Mouse (Mus musculus): ENCODE results near the gene Evx2. TPM values are rescaled to one million over a fixed set of nuclear protein-coding genes. Genes with fewer than 3 reads are reported as not detected.

Gene Evx2
- total RNA-seq, 2 experiments from 2014 or later = not detected

DNA sequence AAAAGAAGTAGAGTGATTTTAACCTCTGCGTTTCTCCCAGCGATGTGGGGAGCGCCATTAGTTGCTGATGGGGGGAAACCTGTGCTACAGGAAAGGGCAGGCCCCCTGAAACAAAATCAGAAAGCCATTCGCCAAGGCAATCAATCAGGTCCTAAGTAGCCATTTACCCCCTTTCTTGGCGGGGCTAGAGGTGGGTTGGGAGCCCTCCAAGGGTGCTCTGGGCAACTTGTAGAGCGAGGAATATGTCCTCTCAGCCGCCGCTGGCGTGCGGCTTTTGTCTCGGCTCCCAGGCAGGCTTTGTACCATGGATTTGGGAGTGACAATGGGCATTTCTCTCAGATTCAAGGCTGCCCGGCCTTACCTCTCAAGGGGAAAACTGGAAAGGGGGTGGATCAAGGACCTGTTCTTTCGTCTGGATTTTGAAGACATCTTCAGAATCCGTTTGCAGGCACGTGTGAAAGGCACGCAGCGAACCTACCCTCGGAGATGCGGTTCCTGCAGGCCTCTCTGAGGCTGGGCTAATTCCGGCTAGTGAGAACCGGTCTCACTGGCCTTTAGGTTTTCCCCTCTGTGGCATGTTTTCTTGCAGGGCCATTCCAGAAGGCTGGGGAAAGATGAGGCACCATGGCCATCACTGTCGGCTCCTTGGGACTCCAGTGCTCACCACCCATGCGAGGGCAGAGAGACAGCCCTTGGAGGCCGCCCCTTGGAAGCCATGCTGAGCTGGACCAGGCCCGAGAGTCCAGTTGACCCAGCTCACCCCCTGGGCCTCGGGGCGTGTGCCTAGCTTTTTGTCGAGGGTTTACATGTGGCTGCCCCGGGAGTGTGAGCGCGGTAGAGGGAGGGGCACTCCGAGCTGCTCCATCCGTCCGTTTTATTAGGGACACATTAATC lies 37.3 kb upstream of the Evx2 start:
- intact Hi-C loops (cut with DNase I; ENCODE audit: low total_unique reads) = no loop called here
- DNase-seq = no peak

DNA sequence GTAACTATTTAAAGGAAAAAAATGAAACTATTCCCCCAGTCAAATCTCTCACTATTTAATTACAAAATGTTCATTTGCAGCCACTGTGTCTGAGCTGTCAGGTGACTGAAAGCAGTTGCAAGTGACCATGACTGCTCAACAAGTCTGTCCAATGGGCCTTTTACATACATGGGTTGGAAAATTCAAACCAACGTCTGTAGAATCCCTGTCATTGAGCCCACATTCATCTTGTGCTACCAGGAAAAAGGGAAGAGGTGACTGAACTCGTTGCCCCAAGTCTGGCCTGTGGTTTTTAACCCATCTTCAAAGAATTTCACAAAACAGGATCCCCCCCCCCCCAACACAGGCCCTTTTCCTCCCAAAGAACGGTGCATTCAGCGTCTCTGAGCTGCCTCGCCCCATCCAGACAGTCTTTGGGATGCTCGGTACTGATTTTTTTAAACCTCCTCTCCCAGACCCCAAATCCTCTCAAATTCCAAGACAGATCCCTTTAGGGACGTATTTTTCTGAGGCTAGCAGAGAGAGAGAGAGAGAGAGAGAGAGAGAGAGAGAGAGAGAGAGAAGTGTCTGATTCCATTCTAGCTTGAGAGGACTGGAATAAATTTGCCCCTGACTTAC lies 36.6 kb upstream of the Evx2 start:
- intact Hi-C loops (cut with DNase I; ENCODE audit: low total_unique reads) = no loop called here
- DNase-seq = no peak

DNA sequence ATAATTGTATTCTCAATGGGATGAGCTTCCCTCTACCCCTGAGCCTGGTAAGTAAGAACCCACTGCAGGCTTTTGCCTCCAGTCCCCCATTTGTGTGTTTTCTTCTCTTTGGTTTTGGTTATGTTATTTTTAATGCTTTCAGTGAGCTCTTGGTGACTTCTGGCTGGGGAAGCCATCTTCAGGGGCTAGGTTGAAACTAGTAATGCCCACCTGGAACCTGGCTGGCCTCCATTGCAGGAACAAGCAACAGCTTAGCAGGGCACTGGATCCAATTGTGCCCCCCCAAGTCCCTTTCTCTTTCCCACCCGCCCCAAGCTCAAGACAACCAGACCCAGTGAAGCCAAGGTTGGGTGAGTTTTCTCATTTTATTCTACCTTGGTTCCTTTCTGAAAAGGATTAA lies 36.0 kb upstream of the Evx2 start:
- DNase-seq = no peak
- intact Hi-C loops (cut with DNase I; ENCODE audit: low total_unique reads) = no loop called here

DNA sequence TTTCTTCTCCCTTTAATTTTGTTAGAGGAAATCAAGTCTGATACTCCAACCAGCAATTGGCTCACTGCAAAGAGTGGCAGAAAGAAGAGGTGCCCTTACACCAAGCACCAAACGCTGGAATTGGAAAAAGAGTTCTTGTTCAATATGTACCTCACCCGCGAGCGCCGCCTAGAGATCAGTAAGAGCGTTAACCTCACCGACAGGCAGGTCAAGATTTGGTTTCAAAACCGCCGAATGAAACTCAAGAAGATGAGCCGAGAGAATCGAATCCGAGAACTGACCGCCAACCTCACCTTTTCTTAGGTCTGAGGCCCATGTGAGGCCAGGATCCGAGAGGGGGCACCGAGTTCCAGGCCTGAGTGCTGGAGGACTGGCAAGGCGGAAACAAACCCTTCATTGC lies 34.7 kb upstream of the Evx2 start:
- intact Hi-C loops (cut with DNase I; ENCODE audit: low total_unique reads) = no loop called here
- no peak for DNase-seq

DNA sequence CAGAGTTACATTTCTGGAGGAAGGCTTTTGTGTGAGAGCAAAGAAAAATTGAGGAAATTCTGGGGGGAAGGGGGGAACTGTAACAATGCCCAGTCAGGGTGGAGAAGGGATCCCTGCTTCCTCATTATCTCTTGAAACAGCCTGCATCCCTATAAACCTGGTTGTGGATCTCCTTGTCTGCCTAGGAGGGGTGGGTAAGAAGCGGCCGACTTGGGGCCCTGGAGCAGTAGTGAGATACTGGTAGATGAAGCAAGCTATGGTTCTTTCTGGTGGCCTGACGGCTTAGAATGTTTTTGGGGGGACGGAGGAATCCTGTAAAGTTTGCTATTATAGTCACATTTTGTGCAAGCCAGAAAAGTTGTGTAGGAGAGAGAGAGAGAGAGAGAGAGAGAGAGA lies 34.1 kb upstream of the Evx2 start:
- intact Hi-C loops (cut with DNase I; ENCODE audit: low total_unique reads) = no loop called here

DNA sequence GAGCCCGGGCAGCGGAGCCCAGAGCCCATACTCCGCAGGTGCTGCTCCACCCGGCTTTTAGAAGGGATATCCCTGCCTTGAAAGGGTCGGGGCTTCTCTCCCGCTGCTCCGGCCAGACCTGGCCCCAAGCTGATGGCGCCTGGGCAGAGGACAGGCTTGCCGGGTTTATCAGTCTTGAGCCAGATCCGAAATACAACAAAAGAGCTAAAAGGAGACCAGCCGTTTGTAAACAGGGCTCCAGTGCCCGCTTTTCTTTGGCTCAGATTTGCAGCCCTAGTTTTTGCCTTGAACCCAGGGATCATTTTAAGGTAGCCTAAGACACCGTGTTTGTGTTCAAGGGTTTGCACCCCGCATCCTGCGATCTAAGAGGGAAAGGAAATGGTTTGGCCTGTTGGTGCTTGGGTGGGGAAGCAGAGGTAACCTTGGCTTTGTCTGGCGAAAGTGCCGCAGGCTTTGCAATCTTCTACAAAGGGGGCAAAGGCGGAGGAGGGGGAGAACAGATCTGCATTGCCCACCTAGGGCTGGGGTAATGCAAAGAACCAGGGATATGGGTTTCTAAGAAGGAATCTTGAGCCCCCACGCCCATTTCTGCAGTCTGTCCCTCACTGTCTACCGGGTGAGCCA lies 33.6 kb upstream of the Evx2 start:
- no peak for DNase-seq
- intact Hi-C loops (cut with DNase I; ENCODE audit: low total_unique reads) = no loop called here

More for the DNA sequence above, 34.1 kb upstream of the Evx2 start:
- DNase-seq = no peak

DNA sequence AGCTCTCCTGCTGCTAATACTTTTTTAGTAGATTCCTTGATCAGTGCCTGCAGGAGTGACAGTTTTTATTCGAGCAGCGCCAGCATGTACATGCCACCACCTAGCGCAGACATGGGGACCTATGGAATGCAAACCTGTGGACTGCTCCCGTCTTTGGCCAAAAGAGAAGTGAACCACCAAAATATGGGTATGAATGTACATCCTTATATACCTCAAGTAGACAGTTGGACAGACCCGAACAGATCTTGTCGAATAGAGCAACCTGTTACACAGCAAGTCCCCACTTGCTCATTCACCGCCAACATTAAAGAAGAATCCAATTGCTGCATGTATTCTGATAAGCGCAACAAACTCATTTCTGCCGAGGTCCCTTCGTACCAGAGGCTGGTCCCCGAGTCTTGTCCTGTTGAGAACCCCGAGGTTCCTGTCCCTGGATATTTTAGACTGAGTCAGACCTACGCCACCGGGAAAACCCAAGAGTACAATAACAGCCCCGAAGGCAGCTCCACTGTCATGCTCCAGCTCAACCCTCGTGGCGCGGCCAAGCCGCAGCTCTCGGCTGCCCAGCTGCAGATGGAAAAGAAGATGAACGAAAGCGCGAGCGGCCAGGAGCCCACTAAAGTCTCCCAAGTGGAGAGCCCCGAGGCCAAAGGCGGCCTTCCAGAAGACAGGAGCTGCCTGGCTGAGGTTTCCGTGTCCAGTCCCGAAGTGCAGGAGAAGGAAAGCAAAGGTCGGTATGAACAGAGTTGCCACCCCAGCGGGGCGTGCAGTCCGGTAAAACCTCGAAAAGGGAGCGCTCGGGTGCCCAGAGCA lies 32.8 kb upstream of the Evx2 start:
- DNase-seq = no peak
- intact Hi-C loops (cut with DNase I; ENCODE audit: low total_unique reads) = no loop called here

DNA sequence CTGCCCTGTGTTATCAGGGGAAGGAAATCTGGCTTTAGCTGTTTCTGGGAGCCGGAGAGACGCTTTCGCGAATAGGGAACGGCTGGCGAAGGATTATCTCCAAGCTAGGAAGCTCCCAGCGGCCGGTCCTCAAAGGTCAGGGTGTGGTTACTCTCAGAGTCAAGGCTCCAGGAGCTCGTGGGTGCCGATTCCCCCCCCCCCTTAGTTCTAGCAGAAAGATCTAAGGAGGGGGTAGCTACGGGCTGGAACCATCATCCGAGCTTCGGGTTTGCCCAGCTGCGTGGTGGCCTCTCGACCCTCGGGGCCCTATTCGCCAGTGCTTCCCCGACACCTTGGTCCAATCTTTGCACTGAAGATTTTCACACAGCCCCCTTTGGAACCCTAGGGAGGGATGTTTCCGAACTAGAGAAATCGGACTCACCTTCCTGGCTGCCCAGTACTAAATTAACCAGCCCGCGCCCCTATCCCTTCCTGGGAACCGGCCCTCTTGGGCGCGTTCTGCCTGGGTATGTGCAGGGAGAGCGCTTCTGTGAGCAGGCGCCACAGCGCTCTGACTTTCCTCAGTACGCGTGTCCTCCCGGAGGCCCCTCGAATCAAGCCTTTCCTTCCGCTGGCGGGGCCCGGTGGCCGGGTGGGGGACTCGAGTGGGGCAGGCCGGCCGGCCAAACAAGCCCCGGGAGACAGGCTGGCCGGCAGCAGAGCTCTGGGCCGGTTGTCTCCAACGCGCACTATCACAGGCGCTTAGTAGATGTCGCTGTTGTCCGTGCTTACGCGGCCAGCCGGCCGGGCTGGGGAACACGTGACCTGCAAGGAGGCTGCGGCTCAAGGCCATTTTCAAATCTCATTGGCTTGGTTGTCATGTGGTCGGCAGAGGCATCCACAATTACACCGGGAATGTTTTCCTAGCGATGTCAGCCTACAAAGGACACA lies 31.9 kb upstream of the Evx2 start, which contains the start of gene Hoxd10:
Gene Hoxd10, plus strand, starts transcription at position 903 of the 930 bp plus-strand sequence.
- DNase-seq = peak; percentile 84
- intact Hi-C loops (cut with DNase I; ENCODE audit: low total_unique reads) = no loop called here

DNA sequence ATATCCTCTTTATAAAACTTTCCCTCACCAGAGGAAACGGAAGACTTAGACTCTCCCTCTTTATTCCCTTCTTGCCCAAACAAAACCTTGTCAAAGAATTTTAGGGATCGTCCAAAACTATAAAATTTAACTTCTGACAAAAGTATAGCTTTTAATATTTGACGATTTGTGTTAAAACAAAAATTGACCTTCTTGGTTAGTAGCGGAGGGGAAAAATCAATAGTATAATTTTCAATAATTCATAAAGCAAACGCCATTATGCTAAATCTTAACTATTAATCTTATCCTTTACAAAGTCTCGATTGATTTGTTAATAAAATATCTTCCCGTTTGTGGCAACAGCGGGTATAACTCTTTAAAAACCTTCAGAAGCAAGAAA lies 31.0 kb upstream of the Evx2 start:
- intact Hi-C loops (cut with DNase I; ENCODE audit: low total_unique reads) = no loop called here
- DNase-seq = no peak

DNA sequence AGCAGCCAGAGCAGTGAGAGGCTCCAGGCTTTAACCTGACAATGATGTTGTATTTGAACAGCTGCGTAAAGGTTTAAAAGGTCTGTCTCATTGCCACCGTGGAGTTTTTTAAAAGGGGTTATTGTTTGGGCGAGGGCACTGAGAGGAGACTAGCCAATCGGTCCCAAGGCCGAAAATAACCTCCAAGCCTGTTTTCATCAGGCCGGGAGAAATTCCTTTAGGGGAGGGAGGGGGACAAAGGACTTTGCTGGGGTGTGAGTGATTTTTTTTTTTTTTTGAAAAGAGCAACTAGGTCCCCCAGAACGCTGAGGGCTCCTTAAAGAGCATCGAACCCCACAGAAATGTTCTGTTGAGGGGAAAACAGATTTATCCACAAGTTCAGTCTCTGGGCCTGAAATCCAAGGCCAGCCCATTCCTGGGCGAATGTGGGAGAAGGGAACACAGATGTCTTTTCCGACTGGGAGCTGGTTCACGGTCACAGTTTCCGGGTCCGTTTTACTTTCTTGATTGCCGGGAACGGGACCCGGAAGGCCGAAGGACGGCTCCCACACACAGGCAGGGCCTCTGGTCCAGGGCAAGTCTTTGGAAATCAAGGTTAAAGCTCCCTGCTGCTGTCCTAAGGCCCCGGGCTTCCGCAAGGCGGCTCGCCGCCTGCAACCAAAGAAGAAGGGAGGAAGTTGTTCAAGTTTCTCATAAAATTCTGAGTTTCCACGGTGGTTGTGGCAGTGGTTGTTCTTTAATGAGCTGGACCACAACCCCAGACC lies 30.4 kb upstream of the Evx2 start:
- intact Hi-C loops (cut with DNase I; ENCODE audit: low total_unique reads) = no loop called here
- no peak for DNase-seq

DNA sequence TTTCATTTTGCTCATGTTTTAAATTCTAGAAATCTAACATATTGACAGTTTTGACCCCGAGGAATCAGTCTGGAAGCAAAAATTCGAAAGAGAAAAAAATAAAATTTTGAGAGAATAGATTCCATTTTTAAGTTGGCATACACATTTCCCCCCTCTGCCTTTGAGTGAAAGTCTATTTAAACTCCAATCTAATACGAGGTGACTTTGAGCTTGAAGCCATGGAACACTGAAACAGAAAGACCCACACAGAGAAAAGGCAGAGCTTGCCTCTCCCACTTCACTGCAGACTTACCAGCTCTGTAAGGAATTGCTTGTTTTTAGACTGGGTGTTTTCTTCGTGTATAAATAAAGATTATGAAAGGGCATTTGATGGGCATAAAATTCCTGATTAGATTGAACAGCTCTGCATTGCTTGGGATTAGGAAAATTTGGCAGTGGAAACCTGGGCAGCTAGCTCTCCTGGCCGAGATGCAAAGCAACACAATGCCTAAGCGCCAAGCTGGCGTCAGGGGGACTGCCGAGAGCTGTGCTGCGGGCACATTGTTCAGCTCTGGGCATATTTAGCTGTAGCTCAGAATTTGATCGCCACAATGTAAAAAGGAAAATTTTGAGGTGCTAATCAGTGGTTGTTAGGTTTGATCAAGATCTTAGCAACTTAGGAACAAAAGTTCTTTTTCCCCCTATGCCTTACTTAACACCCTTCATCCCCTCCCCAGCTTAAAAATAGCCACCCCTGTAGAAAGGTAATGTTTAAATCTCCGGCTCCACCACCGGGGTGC lies 29.6 kb upstream of the Evx2 start:
- no peak for DNase-seq

DNA sequence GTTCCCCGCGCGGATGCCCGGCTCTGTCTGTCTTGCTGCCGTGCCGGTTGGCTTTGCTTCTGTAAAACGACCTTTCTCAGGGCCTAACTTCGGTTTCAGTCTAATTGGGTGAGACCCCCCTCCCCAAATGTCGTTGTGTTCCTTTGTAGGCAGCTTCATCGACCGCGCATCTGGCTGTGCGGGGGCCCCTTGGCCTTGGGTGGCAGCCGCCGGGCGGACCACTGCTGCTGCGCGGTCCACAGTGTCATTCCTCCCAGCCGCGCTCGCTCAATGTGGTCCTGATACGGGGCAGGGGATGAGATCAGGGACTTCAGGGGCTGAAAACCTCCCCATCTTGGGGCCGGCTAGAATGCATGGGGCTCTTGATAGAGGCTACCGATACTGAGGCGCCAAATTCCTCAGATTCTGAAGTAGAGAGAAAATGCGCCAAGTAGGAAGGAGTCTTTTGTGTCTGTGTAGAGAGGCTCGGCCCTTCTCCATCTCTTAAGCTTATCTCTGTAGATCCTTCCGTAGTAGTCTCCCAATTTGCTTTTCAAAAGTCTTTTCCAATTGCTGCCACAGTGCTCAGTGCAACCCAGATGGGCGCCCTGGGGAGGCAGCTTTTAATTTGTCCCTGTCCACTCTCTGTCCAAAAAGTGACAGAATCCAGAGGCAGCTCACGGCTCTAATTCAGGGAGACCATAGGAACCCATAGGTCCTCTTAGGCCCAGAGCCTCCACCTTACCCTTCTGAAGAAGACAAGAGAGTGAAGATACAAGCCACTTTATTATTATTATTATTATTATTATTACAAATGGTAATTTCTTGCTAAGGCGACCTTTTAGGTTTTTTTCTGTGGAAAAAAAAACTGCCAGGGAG lies 28.6 kb upstream of the Evx2 start:
- DNase-seq = no peak
- intact Hi-C loops (cut with DNase I; ENCODE audit: low total_unique reads) = no loop called here

More for the DNA sequence above, 29.6 kb upstream of the Evx2 start:
- intact Hi-C loops (cut with DNase I; ENCODE audit: low total_unique reads) = no loop called here

DNA sequence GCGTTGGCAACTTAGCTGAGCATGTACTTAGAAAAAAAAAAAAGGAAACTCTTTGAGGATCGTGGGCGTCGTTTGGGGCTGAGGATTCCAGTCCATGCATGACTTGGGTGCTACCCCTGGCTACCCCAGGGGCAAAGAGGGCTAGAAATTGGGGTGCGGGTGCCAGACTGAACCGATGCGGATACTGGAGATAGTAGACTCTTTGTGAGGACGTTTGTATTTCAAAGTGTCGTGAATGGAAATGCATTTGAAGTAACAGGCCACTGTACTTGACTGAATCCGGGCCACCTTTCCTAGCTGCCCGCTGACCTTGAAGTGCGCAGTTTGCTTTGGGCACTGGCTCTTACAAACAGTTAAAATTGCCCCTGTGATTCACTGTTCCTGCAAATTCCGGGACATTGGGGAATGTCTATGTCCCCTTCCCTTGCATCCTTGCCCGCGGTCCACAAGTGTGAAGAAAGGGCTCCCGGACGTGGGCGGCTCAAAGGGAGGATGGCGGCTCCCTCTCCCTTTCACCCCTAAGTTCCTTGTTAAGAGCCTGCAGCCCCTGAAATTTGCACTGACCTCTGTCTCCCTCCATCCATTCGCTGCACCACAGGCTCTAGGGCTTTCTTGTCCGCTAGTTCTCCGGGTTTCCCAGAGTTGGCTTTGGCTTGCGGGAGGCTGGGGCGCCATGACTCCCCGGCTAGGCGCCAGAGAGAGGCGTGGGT lies 27.8 kb upstream of the Evx2 start:
- DNase-seq = no peak
- intact Hi-C loops (cut with DNase I; ENCODE audit: low total_unique reads) = no loop called here

DNA sequence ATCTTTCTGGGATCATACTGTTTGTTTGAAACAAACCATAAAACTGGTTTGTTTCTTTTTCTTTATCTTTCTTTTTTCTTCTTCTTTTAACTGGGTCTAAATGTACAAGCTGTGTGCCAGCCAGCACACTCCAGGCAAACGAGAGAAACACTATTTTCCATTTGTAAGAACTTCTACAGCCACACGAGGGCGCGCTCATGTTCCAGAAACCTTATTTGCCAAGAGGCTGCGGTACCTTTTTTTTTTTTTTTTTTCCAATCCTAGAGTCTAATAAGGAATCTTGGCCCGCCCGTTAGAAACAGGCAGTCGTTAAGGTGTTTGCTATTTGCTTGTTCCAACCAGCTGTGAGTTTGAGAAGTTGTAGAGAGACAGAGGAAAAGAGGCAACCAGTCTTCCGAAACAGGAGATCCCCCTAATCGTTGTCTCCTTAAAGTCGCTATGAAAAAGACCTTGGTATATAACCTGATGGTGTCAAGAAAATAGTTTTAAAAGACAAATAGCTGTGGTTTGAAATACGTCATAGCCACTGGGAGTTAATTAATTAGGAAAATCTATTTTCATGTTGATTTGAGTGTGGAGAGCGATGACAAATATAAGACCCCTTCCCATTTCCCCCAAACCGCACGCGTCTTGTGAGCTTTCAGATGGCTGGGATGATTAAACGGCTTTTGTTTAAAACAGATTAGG lies 27.1 kb upstream of the Evx2 start:
- no peak for DNase-seq

DNA sequence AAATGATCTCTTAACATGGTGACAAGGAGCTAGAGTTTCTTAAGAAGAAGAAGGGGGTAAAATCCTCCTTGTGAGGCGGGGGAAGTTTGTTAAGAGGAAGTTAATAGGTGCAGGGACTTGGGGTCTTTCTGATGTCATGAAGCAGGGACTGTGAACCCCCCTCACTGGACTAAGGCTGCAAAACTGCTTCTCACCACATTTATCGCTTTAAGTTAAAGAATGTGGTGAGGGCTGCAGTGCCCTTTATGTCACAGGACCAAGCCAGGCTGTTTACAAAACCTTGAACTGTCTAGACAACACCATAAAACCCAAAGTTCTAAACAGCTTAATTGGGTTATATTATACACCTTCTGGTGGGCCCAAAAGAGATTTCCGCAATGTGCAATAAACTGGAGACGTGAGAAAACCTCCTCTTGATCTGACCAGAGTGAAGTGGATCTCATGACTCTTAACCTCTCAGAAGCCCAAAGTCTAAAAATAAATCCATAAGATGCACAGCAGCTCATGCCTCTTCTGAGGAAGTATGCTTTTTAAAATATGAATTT lies 25.8 kb upstream of the Evx2 start:
- intact Hi-C loops (cut with DNase I; ENCODE audit: low total_unique reads) = no loop called here
- no peak for DNase-seq

More for the DNA sequence above, 27.1 kb upstream of the Evx2 start:
- intact Hi-C loops (cut with DNase I; ENCODE audit: low total_unique reads) = no loop called here
